Mouse (Mus musculus) lung, postnatal 0 days (tissue): ENCODE results near the gene Dnajb5. TPM values are rescaled to one million over a fixed set of nuclear protein-coding genes. Genes with fewer than 3 reads are reported as not detected.

ENCODE experiments used
- ATAC-seq: fragments of 200-750 bp; cut with Nextera tagmentation; 2 replicates; pipeline ENCODE4 v1.8.0; 2017; ENCODE audit warnings: moderate library complexity
- DNase-seq: peaks from one replicate; pipeline ENCODE4 v3.0.0-alpha.2; 2016; ENCODE audit warnings: low spot score
- H3K27ac ChIP-seq: fragments of 300-500 bp; sonication (generic); 2 replicates; pipeline ENCODE4 v1.5.1; 2014; ENCODE audit warnings: antibody characterized with exemption, mild to moderate bottlenecking, low read length, mixed read lengths
- H3K27me3 ChIP-seq: fragments of 300-500 bp; sonication (generic); replicated peaks from 2 replicates; pipeline ENCODE4 v1.6.1; 2014; ENCODE audit warnings: low read length, mixed read lengths; ENCODE audit not compliant: insufficient read depth
- H3K36me3 ChIP-seq: fragments of 300-500 bp; sonication (generic); 2 replicates; pipeline ENCODE4 v1.6.1; 2014; ENCODE audit warnings: low read length, mixed read lengths; ENCODE audit not compliant: insufficient read depth
- H3K4me1 ChIP-seq: fragments of 300-500 bp; sonication (generic); 2 replicates; pipeline ENCODE4 v1.6.1; 2014; ENCODE audit warnings: antibody characterized with exemption, low read depth, low read length, mixed read lengths; ENCODE audit not compliant: insufficient read depth
- H3K4me2 ChIP-seq: fragments of 300-500 bp; sonication (generic); replicated peaks from 2 replicates; pipeline ENCODE4 v1.6.1; 2014; ENCODE audit warnings: low read depth, mild to moderate bottlenecking, low read length, moderate library complexity, mixed read lengths
- H3K4me3 ChIP-seq: fragments of 300-500 bp; sonication (generic); 2 replicates; pipeline ENCODE4 v1.5.1; 2014; ENCODE audit warnings: low read depth, low read length
- H3K9ac ChIP-seq: fragments of 300-500 bp; sonication (generic); replicated peaks from 2 replicates; pipeline ENCODE4 v1.6.1; 2014; ENCODE audit warnings: low read depth, mild to moderate bottlenecking
- H3K9me3 ChIP-seq: fragments of 300-500 bp; sonication (generic); 2 replicates; pipeline ENCODE4 v1.6.1; 2016; ENCODE audit warnings: low read length, mixed read lengths
- CTCF ChIP-seq: IDR thresholded peaks from 2 replicates; pipeline ENCODE4 v1.5.1; 2016; ENCODE audit warnings: antibody characterized with exemption, mild to moderate bottlenecking
- EP300 ChIP-seq: IDR thresholded peaks from 2 replicates; pipeline ENCODE4 v1.6.1; 2016; ENCODE audit warnings: antibody characterized with exemption, mild to moderate bottlenecking, control low read depth
- WGBS: fragments of 180-500 bp; shearing (Covaris S2); extraction: QIAGEN DNeasy Blood & Tissue Kit; methylation state at CpG from one replicate; pipeline ENCODE4 v1.1.7; 2014; 5-methylcytosine and 5-hydroxymethylcytosine counted together
- polyA plus RNA-seq: library from polyadenylated mRNA; unstranded; fragments of >200 nt; fragmentation: Nextera tagmentation; extraction: Ambion mirVana; gene quantifications from 2 replicates; pipeline ENCODE4 v1.2.1, GENCODE M21; 2015

Gene Dnajb5
- polyA plus RNA-seq, 1 experiment from 2014 or later, result 5.7 TPM

- Histone ChIP-seq H3K4me1 (no peaks in the 10 kb centered on the region), H3K4me2 (no peak overlapping the region), H3K27me3 (no peaks in the 10 kb centered on the region), H3K27ac (no peak overlapping the region), H3K4me3 (no peak overlapping the region), H3K36me3 (0 out of 2 replicates have a peak, but pooled peaks cover 8% of the 10 kb centered on the region), H3K9me3 (no peaks in the 10 kb centered on the region), H3K9ac (no peak overlapping the region)
- no peak for DNase-seq
- no peak for ATAC-seq
- TF ChIP-seq CTCF (no peak), EP300 (no peak)
- WGBS, result 82% methylated on average over 11 of the region's 11 CpGs
Measured at GRCm38 (mm10) chr4:42957306-42957705, 7.7 kb downstream of the Dnajb5 start.

- no peak overlapping the region for H3K27ac ChIP-seq
- TF ChIP-seq EP300 (no peak), CTCF (no peak)
- DNase-seq (no peak), ATAC-seq (no peak)
- H3K9ac ChIP-seq, result no peak overlapping the region
- H3K36me3 ChIP-seq, result 0 out of 2 replicates have a peak, but pooled peaks cover 8% of the 10 kb centered on the region
- 79% methylated on average over 8 of the region's 8 CpGs for WGBS
- H3K4me2 ChIP-seq, result no peak overlapping the region
- no peaks in the 10 kb centered on the region for H3K4me1 ChIP-seq
- H3K9me3 ChIP-seq, result no peaks in the 10 kb centered on the region
- no peaks in the 10 kb centered on the region for H3K27me3 ChIP-seq
- H3K4me3 ChIP-seq, result no peak overlapping the region
Measured at GRCm38 (mm10) chr4:42957979-42958378, 8.4 kb downstream of the Dnajb5 start.

GRCm38 (mm10) chr4:42958942-42959341, 9.3 kb downstream of the Dnajb5 start:
- DNase-seq (no peak), ATAC-seq (no peak)
- 53% methylated on average over 8 of the region's 8 CpGs for WGBS
- no peaks in the 10 kb centered on the region for H3K4me1 ChIP-seq
- H3K27ac ChIP-seq, result no peak overlapping the region
- no peak overlapping the region for H3K4me2 ChIP-seq
- no peak overlapping the region for H3K4me3 ChIP-seq
- H3K27me3 ChIP-seq, result no peaks in the 10 kb centered on the region
- H3K36me3 ChIP-seq, result 0 out of 2 replicates have a peak, but pooled peaks cover 8% of the 10 kb centered on the region
- no peak overlapping the region for H3K9ac ChIP-seq
- H3K9me3 ChIP-seq, result no peaks in the 10 kb centered on the region
- TF ChIP-seq EP300 (no peak), CTCF (no peak)

- WGBS, result 47% methylated on average over 4 of the region's 4 CpGs
- Histone ChIP-seq H3K4me3 (no peak overlapping the region), H3K27me3 (no peaks in the 10 kb centered on the region), H3K9me3 (no peaks in the 10 kb centered on the region), H3K4me2 (no peak overlapping the region), H3K4me1 (no peaks in the 10 kb centered on the region), H3K9ac (no peak overlapping the region), H3K27ac (no peak overlapping the region), H3K36me3 (0 out of 2 replicates have a peak, but pooled peaks cover 8% of the 10 kb centered on the region)
- no peak for DNase-seq
- no peak for ATAC-seq
- no peak for TF ChIP-seq CTCF
- TF ChIP-seq EP300, result no peak
Measured at GRCm38 (mm10) chr4:42959382-42959781, 9.8 kb downstream of the Dnajb5 start.

- H3K27ac ChIP-seq, result no peak overlapping the region
- no peaks in the 10 kb centered on the region; the same call in 1 of the 2 replicates for H3K4me1 ChIP-seq
- TF ChIP-seq CTCF, result peak; percentile 81
- TF ChIP-seq EP300, result no peak
- no peak overlapping the region for H3K4me3 ChIP-seq
- H3K27me3 ChIP-seq, result no peaks in the 10 kb centered on the region
- DNase-seq (peak; percentile 58), ATAC-seq (no peak)
- no peak overlapping the region for H3K4me2 ChIP-seq
- WGBS, result 25% methylated on average over 4 of the region's 4 CpGs
- 0 out of 2 replicates have a peak, but pooled peaks cover 8% of the 10 kb centered on the region for H3K36me3 ChIP-seq
- no peak overlapping the region for H3K9ac ChIP-seq
- H3K9me3 ChIP-seq, result no peaks in the 10 kb centered on the region
Measured at GRCm38 (mm10) chr4:42961592-42961991, 12.0 kb downstream of the Dnajb5 start.

GRCm38 (mm10) chr4:42963480-42963879, 13.9 kb downstream of the Dnajb5 start:
- DNase-seq (no peak), ATAC-seq (no peak)
- H3K36me3 ChIP-seq, result no peaks in the 10 kb centered on the region
- no peak overlapping the region for H3K4me2 ChIP-seq
- H3K4me1 ChIP-seq, result no peaks in the 10 kb centered on the region; the same call in 1 of the 2 replicates
- WGBS, result 94% methylated on average over 2 of the region's 2 CpGs
- H3K9ac ChIP-seq, result no peak overlapping the region
- peak; percentile 41 for TF ChIP-seq CTCF
- TF ChIP-seq EP300, result no peak
- H3K9me3 ChIP-seq, result no peaks in the 10 kb centered on the region
- H3K27me3 ChIP-seq, result no peaks in the 10 kb centered on the region
- no peak overlapping the region for H3K27ac ChIP-seq
- H3K4me3 ChIP-seq, result no peak overlapping the region
